Mouse (Mus musculus): ENCODE data around the gene Mplkip. TPM values are rescaled to one million over a fixed set of nuclear protein-coding genes. Genes with fewer than 3 reads are reported as not detected.

The Mplkip gene
- 31.7 and 34.5 TPM in 2 replicates for polyA plus RNA-seq (2015; fragmentation: Nextera tagmentation; extraction: Ambion mirVana)

DNA sequence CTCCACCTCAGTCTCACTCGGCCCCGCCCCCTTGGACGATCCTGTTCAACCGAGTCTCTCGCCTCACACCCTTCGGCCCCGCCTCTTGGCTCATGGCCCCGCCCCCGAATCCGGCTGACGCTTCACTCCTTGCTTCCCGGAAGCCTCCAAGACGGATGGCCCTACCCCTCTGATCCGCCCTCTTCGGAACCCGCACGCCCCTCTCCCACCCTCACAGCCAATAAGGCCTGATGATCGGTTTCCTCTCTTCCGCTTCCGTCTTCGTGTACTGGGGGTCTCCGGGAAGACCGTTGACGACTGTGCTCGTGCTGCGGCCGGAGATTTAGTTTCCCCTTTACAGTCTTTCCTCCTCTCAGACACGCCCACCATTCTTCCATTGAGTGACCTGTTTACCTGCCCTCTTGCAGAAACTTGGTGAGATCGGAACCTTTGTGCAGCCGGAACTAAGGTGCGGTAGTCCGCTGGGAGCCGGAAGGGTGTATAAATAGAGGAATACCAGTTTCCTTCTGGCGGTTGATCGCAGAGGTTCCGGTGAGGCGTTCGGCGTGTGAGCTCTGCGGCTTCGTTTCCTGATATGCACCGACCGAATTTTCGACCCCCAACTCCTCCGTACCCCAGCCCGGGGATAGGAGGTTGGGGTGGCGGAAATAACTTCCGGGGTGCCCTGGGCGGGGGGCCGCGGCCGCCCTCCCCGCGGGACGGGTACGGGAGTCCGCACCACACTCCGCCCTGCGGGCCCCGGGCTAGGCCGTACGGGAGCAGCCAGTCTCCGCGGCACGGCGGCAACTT lies at the start of gene Mplkip, which contains the start of gene Sugct:
Gene Mplkip, plus strand, starts transcription at position 282 of the 789 bp plus-strand sequence.
Gene Sugct, minus strand, starts transcription at position 643 of the 789 bp plus-strand sequence.
- H3K4me2 ChIP-seq (ENCODE audit: low read depth, low read length): peak within 1 kb of the TSS; percentile 81
- no peaks in the 10 kb centered on the region for H3K27me3 ChIP-seq (ENCODE audit: control insufficient read depth, insufficient read depth, low read length)
- peaks cover 3% of the 10 kb centered on the region for H3K4me1 ChIP-seq (ENCODE audit: control insufficient read depth, insufficient read depth, low read length)
- under 1% methylated on average over 66 of the region's 66 CpGs for WGBS
- no peaks in the 10 kb centered on the region for H3K36me3 ChIP-seq (ENCODE audit: control insufficient read depth, insufficient read depth, low read length)
- ATAC-seq (ENCODE audit: insufficient read depth, low FRiP score): peak; percentile 98
- no peaks in the 10 kb centered on the region for H3K9me3 ChIP-seq (replicated peaks; ENCODE audit: control insufficient read depth, low read length)
- H3K9ac ChIP-seq (ENCODE audit: low read length): peak within 1 kb of the TSS; percentile 97
- peak within 1 kb of the TSS; percentile 95 for H3K27ac ChIP-seq (ENCODE audit: low read length)
- peak within 1 kb of the TSS; percentile 84 for H3K4me3 ChIP-seq (replicated peaks; ENCODE audit: low read length)

DNA sequence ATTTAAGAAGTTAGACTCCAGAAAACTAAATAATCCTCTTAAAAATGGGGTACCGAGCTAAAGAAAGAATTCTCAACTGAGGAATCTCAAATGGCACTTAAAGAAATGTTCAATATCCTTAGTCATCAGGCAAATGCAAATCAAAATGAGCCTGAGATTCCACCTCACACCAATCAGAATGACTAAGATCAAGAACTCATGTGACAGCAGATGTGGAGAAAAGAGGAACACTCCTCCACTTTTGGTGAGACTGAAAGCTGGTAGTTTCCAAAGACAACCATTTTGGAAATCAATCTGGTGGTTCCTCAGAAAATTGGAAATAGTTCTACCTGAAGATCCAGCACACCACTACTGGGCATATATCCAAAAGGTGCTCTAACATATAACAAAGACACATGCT lies 27.6 kb upstream of the Mplkip start:
- Histone ChIP-seq H3K4me1 (ENCODE audit: control insufficient read depth, insufficient read depth, low read length) (no peaks in the 10 kb centered on the region), H3K9ac (ENCODE audit: low read length) (no peak overlapping the region), H3K4me3 (replicated peaks; ENCODE audit: low read length) (no peak overlapping the region), H3K27ac (ENCODE audit: low read length) (no peak overlapping the region), H3K27me3 (ENCODE audit: control insufficient read depth, insufficient read depth, low read length) (no peaks in the 10 kb centered on the region), H3K36me3 (ENCODE audit: control insufficient read depth, insufficient read depth, low read length) (no peaks in the 10 kb centered on the region), H3K4me2 (ENCODE audit: low read depth, low read length) (no peak overlapping the region), H3K9me3 (replicated peaks; ENCODE audit: control insufficient read depth, low read length) (no peaks in the 10 kb centered on the region)
- 75% methylated on average over 1 of the region's 1 CpGs for WGBS
- ATAC-seq (ENCODE audit: insufficient read depth, low FRiP score): no peak

DNA sequence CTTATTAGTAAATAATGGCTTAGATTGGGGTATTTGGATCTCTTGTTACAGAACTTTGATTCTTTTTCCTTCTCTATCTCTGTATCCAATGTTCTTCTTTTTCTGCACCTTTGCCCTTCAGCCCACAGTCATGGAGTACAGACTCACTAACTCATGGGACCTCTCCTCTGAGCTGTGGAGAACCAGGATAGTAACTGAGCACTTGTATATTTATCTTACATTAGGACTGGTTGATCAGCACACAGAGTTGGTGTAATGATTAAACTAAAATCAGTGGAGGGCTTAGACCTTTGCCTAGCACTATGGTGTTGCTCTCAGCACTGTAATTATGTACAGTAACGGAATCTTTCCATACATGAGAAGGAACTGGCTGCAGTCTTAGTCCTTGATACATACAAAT lies 23.9 kb upstream of the Mplkip start:
- Histone ChIP-seq H3K9ac (ENCODE audit: low read length) (no peak overlapping the region), H3K36me3 (ENCODE audit: control insufficient read depth, insufficient read depth, low read length) (no peaks in the 10 kb centered on the region), H3K4me1 (ENCODE audit: control insufficient read depth, insufficient read depth, low read length) (no peaks in the 10 kb centered on the region), H3K27me3 (ENCODE audit: control insufficient read depth, insufficient read depth, low read length) (no peaks in the 10 kb centered on the region), H3K27ac (ENCODE audit: low read length) (no peak overlapping the region), H3K4me2 (ENCODE audit: low read depth, low read length) (no peak overlapping the region), H3K4me3 (replicated peaks; ENCODE audit: low read length) (no peak overlapping the region), H3K9me3 (replicated peaks; ENCODE audit: control insufficient read depth, low read length) (no peaks in the 10 kb centered on the region)
- WGBS: 64% methylated on average over 1 of the region's 1 CpGs
- no peak for ATAC-seq (ENCODE audit: insufficient read depth, low FRiP score)

DNA sequence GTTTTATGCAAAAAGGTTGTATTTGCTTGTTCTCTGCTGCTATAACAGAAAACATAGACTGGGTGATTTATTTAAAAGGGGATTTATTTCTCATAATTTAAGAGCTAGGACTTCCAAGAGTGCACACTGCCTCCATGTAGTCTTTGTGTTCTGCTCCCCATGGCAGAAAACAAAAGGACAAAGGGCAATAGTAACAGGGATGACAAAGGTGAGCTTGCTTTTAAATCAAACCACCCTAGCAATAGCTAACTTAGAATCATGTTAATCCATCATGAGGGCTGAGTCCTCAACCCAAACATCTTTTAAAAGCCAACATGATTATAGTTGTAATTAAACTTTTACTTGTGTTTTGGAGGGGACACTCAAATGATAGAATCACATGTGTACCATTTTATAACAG lies 5.5 kb upstream of the Mplkip start:
- Histone ChIP-seq H3K4me1 (ENCODE audit: control insufficient read depth, insufficient read depth, low read length) (peaks cover 7% of the 10 kb centered on the region), H3K4me2 (ENCODE audit: low read depth, low read length) (no peak overlapping the region), H3K9ac (ENCODE audit: low read length) (no peak overlapping the region), H3K36me3 (ENCODE audit: control insufficient read depth, insufficient read depth, low read length) (no peaks in the 10 kb centered on the region), H3K9me3 (replicated peaks; ENCODE audit: control insufficient read depth, low read length) (no peaks in the 10 kb centered on the region), H3K27me3 (ENCODE audit: control insufficient read depth, insufficient read depth, low read length) (no peaks in the 10 kb centered on the region), H3K27ac (ENCODE audit: low read length) (no peak overlapping the region), H3K4me3 (replicated peaks; ENCODE audit: low read length) (no peak overlapping the region)
- ATAC-seq (ENCODE audit: insufficient read depth, low FRiP score): no peak

DNA sequence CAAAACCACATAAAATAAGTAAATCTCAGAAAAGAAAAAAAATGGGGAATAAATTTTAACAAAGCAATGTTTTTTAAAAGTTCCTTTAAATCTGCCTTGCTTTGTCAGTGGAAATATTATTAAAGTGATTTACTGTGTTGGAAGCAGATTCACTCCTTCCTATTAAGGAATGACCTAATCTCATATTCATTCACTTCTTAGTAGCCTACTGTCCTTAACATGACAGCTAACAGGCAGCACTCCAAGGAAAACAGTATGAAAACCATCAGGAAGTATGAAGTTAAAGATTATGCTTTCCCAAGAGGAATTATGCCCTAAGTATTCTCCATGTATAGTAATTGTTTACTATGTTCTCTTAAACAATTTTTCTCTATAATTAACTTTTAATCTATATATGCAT lies 4.3 kb upstream of the Mplkip start:
- ATAC-seq (ENCODE audit: insufficient read depth, low FRiP score): no peak
- Histone ChIP-seq H3K4me3 (replicated peaks; ENCODE audit: low read length) (no peak overlapping the region), H3K27ac (ENCODE audit: low read length) (peak overlapping the region; percentile 66; the same call in 1 of the 2 replicates), H3K27me3 (ENCODE audit: control insufficient read depth, insufficient read depth, low read length) (no peaks in the 10 kb centered on the region), H3K9ac (ENCODE audit: low read length) (no peak overlapping the region), H3K4me2 (ENCODE audit: low read depth, low read length) (no peak overlapping the region), H3K4me1 (ENCODE audit: control insufficient read depth, insufficient read depth, low read length) (peaks cover 7% of the 10 kb centered on the region), H3K9me3 (replicated peaks; ENCODE audit: control insufficient read depth, low read length) (no peaks in the 10 kb centered on the region), H3K36me3 (ENCODE audit: control insufficient read depth, insufficient read depth, low read length) (no peaks in the 10 kb centered on the region)

GRCm38 (mm10) chr13:17691436-17691835 lies 3.6 kb upstream of the Mplkip start:
- H3K36me3 ChIP-seq (ENCODE audit: control insufficient read depth, insufficient read depth, low read length): no peaks in the 10 kb centered on the region
- H3K27ac ChIP-seq (ENCODE audit: low read length): peak overlapping the region; percentile 38; the same call in 1 of the 2 replicates
- no peaks in the 10 kb centered on the region for H3K9me3 ChIP-seq (replicated peaks; ENCODE audit: control insufficient read depth, low read length)
- no peaks in the 10 kb centered on the region for H3K27me3 ChIP-seq (ENCODE audit: control insufficient read depth, insufficient read depth, low read length)
- 18% methylated on average over 1 of the region's 1 CpGs for WGBS
- no peak overlapping the region for H3K9ac ChIP-seq (ENCODE audit: low read length)
- ATAC-seq (ENCODE audit: insufficient read depth, low FRiP score): no peak
- H3K4me2 ChIP-seq (ENCODE audit: low read depth, low read length): no peak overlapping the region
- no peak overlapping the region for H3K4me3 ChIP-seq (replicated peaks; ENCODE audit: low read length)
- peaks cover 7% of the 10 kb centered on the region for H3K4me1 ChIP-seq (ENCODE audit: control insufficient read depth, insufficient read depth, low read length)

GRCm38 (mm10) chr13:17693816-17694215 lies 1.2 kb upstream of the Mplkip start:
- Histone ChIP-seq H3K36me3 (ENCODE audit: control insufficient read depth, insufficient read depth, low read length) (no peaks in the 10 kb centered on the region), H3K4me1 (ENCODE audit: control insufficient read depth, insufficient read depth, low read length) (peaks cover 7% of the 10 kb centered on the region), H3K9ac (ENCODE audit: low read length) (no peak overlapping the region), H3K27ac (ENCODE audit: low read length) (no peak overlapping the region), H3K9me3 (replicated peaks; ENCODE audit: control insufficient read depth, low read length) (no peaks in the 10 kb centered on the region), H3K4me2 (ENCODE audit: low read depth, low read length) (peak overlapping the region; percentile 62), H3K4me3 (replicated peaks; ENCODE audit: low read length) (peak overlapping the region; percentile 84), H3K27me3 (ENCODE audit: control insufficient read depth, insufficient read depth, low read length) (no peaks in the 10 kb centered on the region)
- 56% methylated on average over 5 of the region's 5 CpGs for WGBS
- ATAC-seq (ENCODE audit: insufficient read depth, low FRiP score): no peak

- WGBS: under 1% methylated on average over 24 of the region's 25 CpGs
- Histone ChIP-seq H3K4me3 (replicated peaks; ENCODE audit: low read length) (peak overlapping the region; percentile 84), H3K36me3 (ENCODE audit: control insufficient read depth, insufficient read depth, low read length) (no peaks in the 10 kb centered on the region), H3K4me1 (ENCODE audit: control insufficient read depth, insufficient read depth, low read length) (peaks cover 7% of the 10 kb centered on the region), H3K9ac (ENCODE audit: low read length) (peak overlapping the region; percentile 77), H3K9me3 (replicated peaks; ENCODE audit: control insufficient read depth, low read length) (no peaks in the 10 kb centered on the region), H3K4me2 (ENCODE audit: low read depth, low read length) (peak overlapping the region; percentile 62), H3K27me3 (ENCODE audit: control insufficient read depth, insufficient read depth, low read length) (no peaks in the 10 kb centered on the region), H3K27ac (ENCODE audit: low read length) (peak overlapping the region; percentile 71)
- peak; percentile 65 for ATAC-seq (ENCODE audit: insufficient read depth, low FRiP score)
These were observed 578 bp upstream of the Mplkip start for GRCm38 (mm10) chr13:17694414-17694813.

GRCm38 (mm10) chr13:17695898-17696580 lies 1.0 kb downstream of the Mplkip start:
- 7% methylated on average over 7 of the region's 7 CpGs for WGBS
- H3K27ac ChIP-seq (ENCODE audit: low read length): peak overlapping the region; percentile 95
- H3K9ac ChIP-seq (ENCODE audit: low read length): peak overlapping the region; percentile 97
- no peaks in the 10 kb centered on the region for H3K27me3 ChIP-seq (ENCODE audit: control insufficient read depth, insufficient read depth, low read length)
- ATAC-seq (ENCODE audit: insufficient read depth, low FRiP score): no peak
- peak overlapping the region; percentile 84 for H3K4me3 ChIP-seq (replicated peaks; ENCODE audit: low read length)
- no peaks in the 10 kb centered on the region for H3K36me3 ChIP-seq (ENCODE audit: control insufficient read depth, insufficient read depth, low read length)
- peak overlapping the region; percentile 81 for H3K4me2 ChIP-seq (ENCODE audit: low read depth, low read length)
- no peaks in the 10 kb centered on the region for H3K9me3 ChIP-seq (replicated peaks; ENCODE audit: control insufficient read depth, low read length)
- peaks cover 3% of the 10 kb centered on the region; the same call in 1 of the 2 replicates for H3K4me1 ChIP-seq (ENCODE audit: control insufficient read depth, insufficient read depth, low read length)
